Mouse (Mus musculus): ENCODE data around the gene St3gal6. TPM values are rescaled to one million over a fixed set of nuclear protein-coding genes. Genes with fewer than 3 reads are reported as not detected.
"Not testable (repeated sequence)": the region's sequence is repeated elsewhere in the genome, so short reads cannot be mapped to it uniquely, and the experiment has no call there.

The St3gal6 gene
- total RNA-seq, 2 experiments from 2014 or later, result 16.3 to 19.1 TPM

- no peak for DNase-seq (ENCODE audit: low spot score in 2 of 2)
Measured at GRCm38 (mm10) chr16:58479898-58480448, 44.1 kb downstream of the St3gal6 start.

GRCm38 (mm10) chr16:58476363-58476762 is 47.7 kb downstream of the St3gal6 start:
- no peak for DNase-seq (ENCODE audit: low spot score in 2 of 2)

- no peak for DNase-seq (ENCODE audit: low spot score in 2 of 2)
Measured at GRCm38 (mm10) chr16:58475544-58476154, 48.4 kb downstream of the St3gal6 start.

- no peak for DNase-seq (ENCODE audit: low spot score in 2 of 2)
Measured at GRCm38 (mm10) chr16:58474875-58475274, 49.2 kb downstream of the St3gal6 start.

GRCm38 (mm10) chr16:58470841-58471240 is 53.2 kb downstream of the St3gal6 start:
- no peak for DNase-seq (ENCODE audit: low spot score in 2 of 2)

- DNase-seq (ENCODE audit: low spot score in 2 of 2), result no peak
Measured at GRCm38 (mm10) chr16:58470061-58470460, 54.0 kb downstream of the St3gal6 start.

GRCm38 (mm10) chr16:58465412-58465811 is 58.6 kb downstream of the St3gal6 start:
- no peak for DNase-seq (ENCODE audit: low spot score in 2 of 2)

GRCm38 (mm10) chr16:58464051-58464450 is 60.0 kb downstream of the St3gal6 start:
- no peak for DNase-seq (ENCODE audit: low spot score in 2 of 2)

- DNase-seq (ENCODE audit: low spot score in 2 of 2), result no peak
Measured at GRCm38 (mm10) chr16:58462519-58462918, 61.5 kb downstream of the St3gal6 start.

- DNase-seq (ENCODE audit: low spot score in 2 of 2), result no peak
Measured at GRCm38 (mm10) chr16:58461856-58462518, 62.1 kb downstream of the St3gal6 start.

GRCm38 (mm10) chr16:58460386-58460785 is 63.7 kb downstream of the St3gal6 start:
- DNase-seq (ENCODE audit: low spot score in 2 of 2), result no peak

- DNase-seq (ENCODE audit: low spot score in 2 of 2), result not testable (repeated sequence)
Measured at GRCm38 (mm10) chr16:58459966-58460365, 64.1 kb downstream of the St3gal6 start.

GRCm38 (mm10) chr16:58456991-58457390 is 67.1 kb downstream of the St3gal6 start:
- DNase-seq (ENCODE audit: low spot score in 2 of 2), result no peak

GRCm38 (mm10) chr16:58456445-58456844 is 67.6 kb downstream of the St3gal6 start:
- no peak for DNase-seq (ENCODE audit: low spot score in 2 of 2)

- no peak for DNase-seq (ENCODE audit: low spot score in 2 of 2)
Measured at GRCm38 (mm10) chr16:58455118-58455517, 68.9 kb downstream of the St3gal6 start.

GRCm38 (mm10) chr16:58454617-58455016 is 69.4 kb downstream of the St3gal6 start:
- DNase-seq (ENCODE audit: low spot score in 2 of 2), result peak; percentile 52 to 67

- DNase-seq (ENCODE audit: low spot score in 2 of 2), result no peak
Measured at GRCm38 (mm10) chr16:58453820-58454219, 70.2 kb downstream of the St3gal6 start.

- no peak for DNase-seq (ENCODE audit: low spot score in 2 of 2)
Measured at GRCm38 (mm10) chr16:58453138-58453537, 70.9 kb downstream of the St3gal6 start.

GRCm38 (mm10) chr16:58451647-58452046 is 72.4 kb downstream of the St3gal6 start:
- DNase-seq (ENCODE audit: low spot score in 2 of 2), result no peak

- DNase-seq (ENCODE audit: low spot score in 2 of 2), result no peak
Measured at GRCm38 (mm10) chr16:58450648-58451047, 73.4 kb downstream of the St3gal6 start.

GRCm38 (mm10) chr16:58449073-58449472 is 75.0 kb downstream of the St3gal6 start:
- DNase-seq (ENCODE audit: low spot score in 2 of 2), result no peak

Data from layer of hippocampus, postnatal 10 days (tissue).